Mouse (Mus musculus): ENCODE measurements at regions not wholly inside any gene's neighbourhood (a gene's known extent, or its start where the extent isn't known, plus 50 kb on each side); places are given as distances from the start of the nearest gene placed in this dataset.
"Not testable (repeated sequence)": the region's sequence is repeated elsewhere in the genome, so short reads cannot be mapped to it uniquely, and the experiment has no call there.

DNA sequence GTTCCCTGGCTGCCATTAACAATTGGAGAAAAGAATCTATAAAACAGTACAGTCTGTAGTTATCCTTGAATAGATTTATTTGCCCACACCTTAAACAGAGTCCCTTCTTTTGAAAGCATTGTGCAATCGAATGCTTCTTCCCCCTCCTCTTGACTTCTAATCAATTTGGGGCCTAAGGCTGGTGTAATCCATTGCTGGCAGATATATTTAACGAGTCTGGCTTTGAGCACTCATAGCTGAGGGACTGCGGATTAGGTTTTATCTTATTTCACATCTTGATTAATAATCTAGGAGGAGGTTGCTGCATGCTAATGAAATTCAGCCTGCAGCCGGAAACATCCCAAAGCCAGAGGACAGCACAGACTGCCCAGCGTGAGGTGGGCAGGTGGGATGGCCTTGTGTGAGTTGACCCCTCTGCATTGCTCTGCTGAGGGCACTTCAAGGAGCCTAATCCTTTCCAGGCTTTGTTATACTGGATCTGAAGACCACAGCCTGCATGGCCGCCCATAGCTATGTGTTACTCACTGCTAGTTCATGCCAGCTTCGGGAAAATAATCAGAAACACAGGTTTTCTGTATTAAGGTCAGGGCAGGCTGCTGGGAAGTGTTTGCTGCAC lies 163.6 kb downstream of the Mterf1b start:
- DNase-seq: no peak

DNA sequence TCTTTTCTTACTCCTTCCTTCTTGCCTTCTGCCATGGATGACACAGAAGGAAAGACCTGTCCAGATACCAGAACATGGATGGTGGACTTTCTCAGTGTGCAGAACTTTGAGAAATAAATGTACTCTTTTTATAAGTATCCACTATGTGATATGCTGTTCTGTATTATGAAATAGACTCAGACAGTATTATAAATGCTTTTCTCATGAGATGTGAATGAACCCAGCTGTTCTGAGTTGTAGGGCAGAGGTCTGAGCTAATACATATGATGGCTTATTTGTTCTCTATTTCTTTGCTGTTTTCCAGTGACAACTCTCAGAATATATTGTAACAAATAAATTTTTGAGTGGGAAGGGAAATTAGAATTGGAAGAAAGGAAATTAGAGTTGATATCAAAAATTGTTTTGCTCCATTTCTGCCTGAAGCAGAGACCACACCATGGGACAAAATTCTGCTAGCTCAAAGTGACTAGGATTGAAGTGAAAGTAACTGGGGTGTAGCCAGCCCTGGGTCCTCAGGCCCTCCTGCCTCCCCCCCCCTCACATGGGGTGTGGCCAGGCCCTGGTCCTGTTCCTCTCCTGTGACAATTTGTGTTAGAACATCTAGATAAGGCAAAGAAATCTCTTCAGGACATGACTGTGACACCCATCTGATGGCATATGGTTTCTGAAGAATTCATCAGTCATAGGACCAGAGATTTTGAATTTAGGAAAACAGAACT lies 164.5 kb downstream of the Mterf1b start:
- DNase-seq: not testable (repeated sequence)

DNA sequence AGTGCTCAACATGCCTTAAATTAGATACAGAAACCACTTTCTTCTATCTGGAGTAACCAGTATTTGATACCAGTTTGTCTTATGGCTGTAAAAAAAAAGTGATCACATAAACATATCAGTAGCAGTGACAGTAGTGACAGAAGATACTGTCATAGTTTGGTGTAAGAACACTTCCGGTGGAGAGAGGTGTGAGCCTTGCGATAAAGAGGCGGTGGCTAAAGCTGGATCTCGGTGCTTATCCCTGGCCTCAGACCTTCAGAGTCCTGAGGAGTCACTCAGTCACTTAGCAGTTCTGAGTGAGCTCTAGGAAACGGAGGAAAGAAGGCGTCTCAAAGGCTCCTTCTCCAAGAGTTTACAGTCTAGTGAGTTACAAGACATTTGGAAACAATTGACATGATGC lies 169.4 kb downstream of the Mterf1b start:
- DNase-seq: not testable (repeated sequence)

DNA sequence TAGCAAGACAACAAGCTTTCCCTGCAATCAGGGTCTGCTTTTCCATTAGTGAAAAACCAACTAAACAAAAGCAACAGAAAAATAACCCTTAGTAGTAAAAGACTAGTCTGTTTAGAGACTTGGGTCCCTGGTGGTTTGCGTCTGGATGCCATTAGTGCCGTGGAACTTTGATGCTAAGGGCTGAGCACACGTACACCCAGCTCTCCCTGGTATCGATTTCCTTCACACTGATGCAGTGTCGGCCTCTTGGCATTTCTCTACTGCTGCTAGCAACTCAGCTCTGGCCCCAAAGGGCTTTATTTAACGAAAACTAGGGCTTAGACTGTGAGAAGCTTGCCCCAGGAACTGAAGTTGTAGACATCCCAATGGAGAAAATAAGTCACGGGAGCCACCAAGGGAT lies 192.6 kb downstream of the Mterf1b start:
- DNase-seq: not testable (repeated sequence)

DNA sequence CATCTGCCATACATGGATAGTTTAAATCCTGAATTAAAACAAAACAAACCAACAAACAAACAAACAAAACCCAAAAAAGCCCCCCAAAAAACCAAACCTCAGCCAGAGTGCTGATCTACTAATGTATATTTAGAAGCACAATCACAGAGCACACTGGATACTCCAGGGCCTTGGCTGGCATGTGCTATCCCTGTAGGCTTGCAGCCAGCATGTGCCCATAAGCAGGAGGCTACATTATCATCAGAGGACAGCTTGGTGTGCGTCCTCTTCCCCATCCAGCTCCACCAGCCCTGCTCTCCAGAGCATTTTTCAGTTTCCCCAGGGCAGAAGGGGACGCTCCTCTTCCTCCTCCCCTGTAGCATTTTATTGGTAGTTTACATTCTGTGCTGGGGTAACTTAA lies 198.9 kb downstream of the Mterf1b start:
- DNase-seq: no peak

DNA sequence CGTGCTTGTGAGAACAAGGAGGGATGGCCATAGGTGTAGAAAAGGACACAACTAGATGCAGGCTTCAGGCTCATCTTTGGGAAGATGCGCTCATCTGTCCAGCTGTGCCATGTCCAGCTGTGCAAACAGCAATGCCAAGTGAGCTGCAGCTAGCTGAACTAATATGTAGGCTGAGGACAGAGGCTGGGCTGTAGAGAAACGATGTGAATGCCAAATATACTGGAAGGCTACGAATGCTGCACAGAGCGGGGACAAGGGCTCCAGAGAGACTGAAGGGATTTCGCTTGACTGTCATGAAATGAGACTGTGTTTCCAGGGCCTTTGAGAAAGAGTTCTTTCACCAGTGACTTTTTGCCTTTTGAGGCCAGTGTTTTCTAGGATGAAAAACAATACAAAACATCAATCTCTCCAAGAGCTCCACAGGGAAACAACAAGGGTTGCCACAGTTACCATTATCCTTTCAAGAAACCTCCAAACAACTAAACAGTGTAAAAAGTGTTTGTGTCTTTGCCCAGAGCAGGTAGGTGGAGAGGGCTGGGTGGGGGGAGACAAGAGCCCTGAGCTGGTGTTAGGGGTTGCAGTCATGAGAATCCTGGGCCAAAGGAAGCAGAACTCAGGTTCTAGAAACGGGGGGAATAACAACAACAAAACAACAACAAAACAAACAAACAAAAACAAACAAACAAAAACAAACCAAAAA lies 202.3 kb downstream of the Mterf1b start:
- not testable (repeated sequence) for DNase-seq

DNA sequence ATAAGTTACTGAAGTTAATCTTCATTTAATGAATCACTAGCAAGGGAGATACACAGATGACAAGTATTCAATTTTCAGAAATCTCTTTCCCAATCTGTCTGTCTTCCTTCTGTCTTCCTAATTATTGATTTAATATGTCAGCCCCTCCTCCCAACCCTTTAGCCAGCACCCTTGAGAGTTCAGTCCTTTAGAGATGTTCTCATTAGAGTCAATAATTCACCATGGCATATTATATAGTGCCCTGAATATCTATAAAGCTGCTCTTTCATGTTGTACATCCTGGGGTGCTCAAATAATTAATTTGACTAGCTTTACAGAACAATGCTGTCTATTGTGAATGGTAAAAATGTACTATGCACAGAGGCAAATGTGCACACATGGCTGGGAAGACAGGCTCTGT lies 205.9 kb downstream of the Mterf1b start:
- DNase-seq: no peak

DNA sequence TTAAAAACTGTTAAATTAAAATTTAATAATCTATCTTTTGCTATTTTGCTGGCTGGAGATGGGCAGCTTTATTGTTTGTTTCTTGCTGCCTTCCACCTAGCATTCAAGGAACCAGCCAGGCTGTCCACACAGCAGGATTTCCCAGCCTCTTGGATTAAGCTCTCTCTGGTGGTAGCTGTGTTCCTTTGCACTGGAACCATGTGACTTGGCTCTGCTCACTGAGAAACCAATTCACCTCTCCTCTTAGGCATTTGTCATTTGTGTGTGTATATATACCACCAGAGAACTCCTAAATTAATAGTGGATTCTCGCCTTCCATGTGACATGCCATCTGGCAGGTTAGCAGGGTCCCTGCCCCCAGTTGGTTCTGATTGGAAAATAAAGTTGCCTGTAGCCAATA lies 225.6 kb downstream of the Mterf1b start:
- no peak for DNase-seq
